Mouse (Mus musculus) spleen, adult 10 weeks (tissue): Measurements from ENCODE around the gene Fgfr1op2. TPM values are rescaled to one million over a fixed set of nuclear protein-coding genes. Genes with fewer than 3 reads are reported as not detected.

Source experiments
- polyA plus RNA-seq: library from polyadenylated mRNA; stranded (reverse); fragments of 350-450 nt; fragmentation: Illumina TruSeq; extraction: RNeasy Lipid Tissue Mini Kit (QIAGEN cat#74804); gene quantifications from one replicate; pipeline ENCODE4 v1.2.3, GENCODE M21; 2015; ENCODE audit warnings: low replicate concordance; ENCODE audit not compliant: insufficient read depth

Fgfr1op2 gene
- polyA plus RNA-seq: 199 TPM

DNA sequence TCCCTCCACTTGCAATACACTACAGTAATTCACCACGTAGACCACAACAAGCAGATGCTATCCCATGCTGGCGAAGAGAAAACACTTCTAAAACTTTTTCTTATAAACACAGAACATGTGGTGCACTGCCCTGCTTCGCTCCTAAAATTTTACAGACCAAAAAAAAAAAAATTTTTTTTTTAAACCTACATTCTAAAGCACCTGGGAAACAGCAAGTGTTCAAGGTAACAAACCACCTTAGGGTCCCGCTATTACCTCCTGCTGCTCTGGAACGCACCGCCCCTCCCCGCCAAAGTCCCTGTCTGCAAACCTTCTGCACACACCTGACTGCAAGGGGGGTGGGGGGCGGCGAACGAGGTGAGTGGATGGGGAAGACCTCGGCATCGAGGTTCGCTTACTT, at the start of gene Fgfr1op2:
Fgfr1op2 (plus strand) TSS at position 301 of the 400 bp plus-strand sequence.

DNA sequence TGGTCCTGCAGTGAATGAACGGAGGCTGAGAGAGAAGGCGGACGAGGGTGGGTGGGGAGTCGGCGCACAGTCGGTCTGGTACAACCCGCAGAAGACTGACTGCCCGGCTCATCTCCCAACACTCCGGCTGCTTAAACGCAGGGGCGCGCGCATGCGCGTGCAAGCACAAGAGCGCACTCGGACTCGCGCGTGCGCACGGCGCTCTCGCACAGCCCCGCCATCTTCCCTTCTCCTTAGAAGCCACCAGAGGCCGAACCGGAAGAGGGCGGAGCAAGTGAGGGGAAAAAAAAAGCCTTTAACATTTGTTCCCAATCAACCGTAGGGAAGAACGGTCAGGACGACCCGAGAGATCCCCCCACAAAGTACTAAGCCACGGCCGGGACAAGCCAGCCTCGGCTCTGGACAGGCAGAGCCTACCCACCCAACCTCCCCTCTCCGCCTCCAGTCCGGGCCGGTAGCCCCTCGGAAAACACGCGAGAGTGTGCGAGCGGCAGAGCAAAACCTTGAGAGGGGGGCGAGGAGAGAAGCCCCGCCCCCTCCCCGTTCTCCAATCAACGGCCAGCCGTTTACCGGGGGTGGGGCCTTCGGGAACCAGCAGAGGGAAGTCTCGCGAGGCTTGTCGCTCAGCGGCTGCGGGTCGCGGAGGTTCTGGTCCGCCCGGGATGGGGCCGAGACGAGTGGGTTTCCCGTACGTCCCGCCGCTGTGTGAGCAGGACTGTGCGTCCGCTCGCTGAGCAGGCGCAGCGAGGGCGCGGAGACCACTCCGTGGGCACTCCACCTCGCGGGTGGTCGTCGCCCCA, 507 bp downstream of the Fgfr1op2 start, which contains the start of gene Ints13:
Ints13 (minus strand) TSS at position 526 of the 800 bp plus-strand sequence.

DNA sequence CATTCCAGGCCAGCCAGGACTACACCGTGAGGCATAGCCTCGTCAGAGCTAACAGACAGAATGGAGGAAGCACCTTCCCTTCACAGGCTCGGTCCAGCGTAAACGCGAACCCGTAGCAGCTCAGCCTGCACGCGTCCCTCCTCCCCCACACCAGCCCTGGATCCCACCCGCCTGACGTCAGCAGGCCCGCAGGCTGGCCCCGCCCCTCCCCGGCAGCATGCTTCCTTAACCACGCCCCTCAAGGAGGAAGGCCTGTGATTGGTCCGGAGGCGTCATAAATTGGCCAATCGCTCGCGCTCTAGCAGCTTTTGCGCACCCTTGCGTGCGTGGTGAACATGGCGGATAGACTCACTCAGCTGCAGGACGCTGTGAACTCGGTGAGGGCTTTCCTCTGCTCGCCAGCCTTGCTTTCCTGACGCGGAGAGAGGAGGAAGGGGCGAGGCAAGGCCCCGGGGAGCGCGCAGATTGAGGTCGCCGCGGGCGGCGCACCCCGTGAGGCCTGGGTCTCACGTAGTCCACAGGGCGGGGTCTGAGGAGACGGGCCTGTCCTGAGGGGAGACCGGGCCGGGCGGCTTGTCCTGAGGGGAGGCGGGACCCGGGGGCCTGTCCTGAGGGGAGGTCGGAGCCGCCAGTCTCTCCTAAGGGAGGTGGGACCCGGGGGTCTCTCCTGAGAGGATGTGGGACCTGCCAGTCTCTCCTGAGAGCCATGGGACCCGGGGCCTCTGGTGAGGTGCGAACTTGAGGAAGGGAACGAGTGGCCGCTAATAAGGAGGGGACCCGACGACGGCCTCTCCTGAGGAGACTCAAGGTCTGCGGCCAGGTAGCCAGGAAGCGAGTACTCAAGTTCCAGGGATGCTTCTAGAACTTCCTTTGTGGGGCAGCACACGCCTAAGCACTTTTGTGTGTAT, 65.5 kb downstream of the Fgfr1op2 start, which contains the start of the genes Med21 and Tm7sf3:
Med21 (plus strand) TSS at position 272 of the 908 bp plus-strand sequence.
Tm7sf3 (minus strand) TSS at position 549 of the 908 bp plus-strand sequence.

Other genes with a start within 250 kb of the Fgfr1op2 start
- gene Itpr2, start 75.0 kb upstream of the Fgfr1op2 start, polyA plus RNA-seq: 32.2 TPM
- 120 TPM for gene Ints13, start 632 bp downstream of the Fgfr1op2 start, polyA plus RNA-seq
- gene Med21, start 65.3 kb downstream of the Fgfr1op2 start, polyA plus RNA-seq: 76.5 TPM
- gene Tm7sf3, start 65.6 kb downstream of the Fgfr1op2 start, polyA plus RNA-seq: 19.0 TPM
- gene Stk38l, start 147.8 kb downstream of the Fgfr1op2 start, polyA plus RNA-seq: 12.0 TPM
- gene Arntl2, start 218.9 kb downstream of the Fgfr1op2 start, polyA plus RNA-seq: 2.6 TPM